Mouse (Mus musculus) ES-CJ7 (cell line): Measurements from ENCODE around the gene Olfr142.
"Not testable (repeated sequence)": the region's sequence is repeated elsewhere in the genome, so short reads cannot be mapped to it uniquely, and the experiment has no call there.

Experiments used
- DNase-seq: peaks from one replicate; pipeline ENCODE4 v3.0.0; 2011; ENCODE audit warnings: low read depth, low spot score

The Olfr142 gene

GRCm38 (mm10) chr2:90257492-90257891 is at the start of gene Olfr142:
Gene Olfr142, minus strand, starts transcription at chr2:90257592.
- DNase-seq: no peak

GRCm38 (mm10) chr2:90292741-90293140 is 35.3 kb upstream of the Olfr142 start, which contains the start of gene Olfr1272:
Gene Olfr1272, minus strand, starts transcription at chr2:90292841.
- DNase-seq: no peak

GRCm38 (mm10) chr2:90270932-90271331 is 13.5 kb upstream of the Olfr142 start, which contains the start of gene Olfr1271:
Gene Olfr1271, minus strand, starts transcription at chr2:90271032.
- no peak for DNase-seq

- not testable (repeated sequence) for DNase-seq
These were observed 33.0 kb downstream of the Olfr142 start, which contains the start of gene Olfr1506 for GRCm38 (mm10) chr2:90224393-90224792. Gene Olfr1506, minus strand, starts transcription at chr2:90224493.
